Mouse (Mus musculus) small intestine, adult 2 months (tissue): ENCODE results near the gene Rbfox1.

ENCODE experiments used
- CTCF ChIP-seq: fragments of 200-500 bp; IDR thresholded peaks from 2 replicates; pipeline ENCODE4 v1.5.1; 2012; ENCODE audit warnings: low read depth, mild to moderate bottlenecking, control low read depth, inconsistent platforms, low read length, moderate library complexity, mixed read lengths; ENCODE audit not compliant: insufficient replicate concordance, insufficient read length; ENCODE audit errors: extremely low read depth
- POLR2A ChIP-seq: fragments of 200-500 bp; IDR thresholded peaks from 2 replicates; pipeline ENCODE4 v1.6.1; 2012; ENCODE audit warnings: low read depth, mild to moderate bottlenecking, control low read depth, inconsistent platforms, low read length, moderate library complexity

GRCm38 (mm10) chr16:6135016-6135415 is 249.9 kb downstream of the Rbfox1 start:
- no peak for TF ChIP-seq POLR2A
- no peak for TF ChIP-seq CTCF
